Mouse (Mus musculus) cerebellum, adult 2 months (tissue): Measurements from ENCODE around the gene Lrrk1.

ENCODE experiments used
- CTCF ChIP-seq: fragments of 200-500 bp; IDR thresholded peaks from 2 replicates; pipeline ENCODE4 v1.5.1; 2011; ENCODE audit warnings: low read depth, mild to moderate bottlenecking, control low read depth, low read length, moderate library complexity, borderline replicate concordance; ENCODE audit not compliant: insufficient read depth
- POLR2A ChIP-seq: fragments of 200-500 bp; IDR thresholded peaks from 2 replicates; pipeline ENCODE4 v1.6.1; 2011; ENCODE audit warnings: low read length, control low read depth, borderline replicate concordance; ENCODE audit not compliant: insufficient read depth

DNA sequence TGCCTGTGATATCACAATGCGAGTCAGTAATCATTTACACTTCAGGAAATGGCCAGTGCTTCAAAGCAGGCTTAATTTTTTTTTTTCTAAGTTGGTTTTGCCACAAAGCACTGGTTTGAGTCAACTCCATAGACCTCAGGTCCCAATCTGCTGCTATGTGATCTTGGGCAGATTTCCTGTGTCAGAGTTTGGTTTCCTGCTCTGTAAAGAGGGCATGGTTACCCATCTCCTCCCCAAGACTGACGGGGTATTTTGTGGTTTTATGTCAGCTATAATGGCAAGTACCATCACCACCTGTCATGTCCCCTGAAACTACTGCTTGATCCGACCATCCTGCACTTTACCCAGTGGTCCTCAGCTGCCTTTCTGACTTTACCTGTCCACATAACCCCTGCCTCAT, 207.9 kb downstream of the Lrrk1 start:
- no peak for TF ChIP-seq CTCF
- TF ChIP-seq POLR2A = no peak
